Mouse (Mus musculus) MEL (cell line): ENCODE data around the gene Dennd2a.

Experiments used
- CHD2 ChIP-seq: IDR thresholded peaks from 2 replicates; pipeline ENCODE4 v1.6.1; 2011; ENCODE audit warnings: low read length, improper control_type of control experiment
- CTCF ChIP-seq, 3 experiments: IDR thresholded peaks in 2 of 3; conservative IDR thresholded peaks in 1 of 3; 2 replicates each; pipeline ENCODE4 v1.5.1; 2011 to 2012; ENCODE audit warnings: low read length in 3 of 3, low read depth in 2 of 3, mild to moderate bottlenecking in 2 of 3, improper control_type of control experiment in 1 of 3, inconsistent platforms in 1 of 3, mixed read lengths in 1 of 3, moderate library complexity in 1 of 3; ENCODE audit not compliant: control insufficient read depth in 1 of 3, insufficient read depth in 1 of 3, poor library complexity in 1 of 3, severe bottlenecking in 1 of 3
- ELF1 ChIP-seq: IDR thresholded peaks from 2 replicates; pipeline ENCODE4 v1.6.1; 2014; ENCODE audit warnings: low read depth, mild to moderate bottlenecking, inconsistent platforms, low read length, improper control_type of control experiment, moderate library complexity
- EP300 ChIP-seq, 2 experiments: IDR thresholded peaks; 2 replicates each; pipeline ENCODE4 v1.6.1; 2011; ENCODE audit warnings: improper control_type of control experiment in 2 of 2, low read length in 2 of 2, low read depth in 1 of 2, mild to moderate bottlenecking in 1 of 2
- MAZ ChIP-seq: IDR thresholded peaks from 2 replicates; pipeline ENCODE4 v1.6.1; 2012; ENCODE audit warnings: low read depth, mild to moderate bottlenecking, inconsistent platforms, low read length, improper control_type of control experiment
- POLR2A ChIP-seq, 2 experiments: IDR thresholded peaks; 2 replicates each; pipeline ENCODE4 v1.6.1; 2011 to 2012; ENCODE audit warnings: low read length in 2 of 2, mild to moderate bottlenecking in 2 of 2, control low read depth in 1 of 2, improper control_type of control experiment in 1 of 2, low read depth in 1 of 2, moderate library complexity in 1 of 2; ENCODE audit not compliant: control insufficient read depth in 1 of 2, insufficient read depth in 1 of 2, poor library complexity in 1 of 2
- USF1 ChIP-seq: IDR thresholded peaks from 2 replicates; pipeline ENCODE4 v1.6.1; 2014; ENCODE audit warnings: low read depth, mild to moderate bottlenecking, inconsistent platforms, low read length, improper control_type of control experiment, moderate library complexity
- ZC3H11A ChIP-seq: IDR thresholded peaks from 2 replicates; pipeline ENCODE4 v1.6.1; 2012; ENCODE audit warnings: low read depth, mild to moderate bottlenecking, inconsistent platforms, low read length, improper control_type of control experiment

DNA sequence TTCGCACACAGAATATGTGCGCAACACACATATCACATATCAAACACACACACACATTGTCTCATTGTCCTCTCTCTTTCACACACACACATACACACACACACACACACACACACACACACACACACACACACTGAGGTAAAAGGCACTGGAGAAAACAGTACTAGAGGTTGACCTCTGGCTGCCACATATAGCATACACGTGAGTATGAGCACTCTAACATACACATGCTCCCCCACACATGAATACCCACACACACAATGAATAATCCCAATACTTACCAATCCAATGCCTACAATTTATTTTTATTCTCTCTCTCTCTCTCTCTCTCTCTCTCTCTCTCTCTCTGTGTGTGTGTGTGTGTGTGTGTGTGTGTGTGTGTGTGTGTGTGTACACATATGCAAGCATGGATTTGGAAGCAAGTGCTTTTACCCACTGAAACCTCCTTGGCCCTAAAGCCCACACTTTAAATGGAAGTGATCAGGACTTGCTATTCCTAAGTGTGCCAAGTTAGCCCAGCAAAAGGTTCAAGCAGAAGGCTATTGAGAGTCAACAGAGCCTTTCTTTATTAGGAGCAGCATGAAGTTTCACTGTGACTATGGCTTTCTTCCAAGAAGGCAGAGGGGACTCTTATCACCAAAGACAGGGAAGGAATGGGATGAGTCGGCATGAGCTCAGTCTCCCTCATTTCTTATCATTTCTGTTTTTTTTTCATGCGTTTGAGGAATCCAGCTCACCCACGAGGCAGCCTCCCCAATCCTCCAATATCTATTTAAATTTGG, 128.5 kb downstream of the Dennd2a start:
- TF ChIP-seq USF1 (0 out of 2 replicates have a peak, but pooled peaks have one; percentile 17), EP300 (IDR thresholded peaks at IDR 0.05; ENCODE audit: low read depth in 1 of 2, low read length in 2 of 2) (peak; percentile 92 to 95), POLR2A (IDR thresholded peaks at IDR 0.05; ENCODE audit: control insufficient read depth in 1 of 2, insufficient read depth in 1 of 2, low read depth in 1 of 2, low read length in 2 of 2, poor library complexity in 1 of 2) (no peak), CTCF (IDR thresholded peaks at IDR 0.05 in 2 of 3, conservative IDR thresholded peaks at IDR 0.05 in 1 of 3; ENCODE audit: control insufficient read depth in 1 of 3, insufficient read depth in 1 of 3, low read depth in 2 of 3, low read length in 3 of 3, poor library complexity in 1 of 3, severe bottlenecking in 1 of 3) (no peak), MAZ (no peak), CHD2 (no peak), ELF1 (no peak), ZC3H11A (0 out of 2 replicates have a peak, but pooled peaks have one; percentile 7)
